Mouse (Mus musculus): ENCODE data around the gene Bax. TPM values are rescaled to one million over a fixed set of nuclear protein-coding genes. Genes with fewer than 3 reads are reported as not detected.
A peak's percentile ranks its signal among the peaks of the same experiment; 100 is the strongest.
"Not testable (repeated sequence)": the region's sequence is repeated elsewhere in the genome, so short reads cannot be mapped to it uniquely, and the experiment has no call there.

The Bax gene
- total RNA-seq, 2 experiments from 2014 or later: 24.7 to 26.7 TPM

GRCm38 (mm10) chr7:45484985-45485384, 18.3 kb upstream of the Bax start:
- intact Hi-C loops (cut with DNase I); DNase-seq (ENCODE audit: low spot score): not testable (repeated sequence)

GRCm38 (mm10) chr7:45482166-45482565, 15.5 kb upstream of the Bax start:
- intact Hi-C loops (cut with DNase I): no loop called here

GRCm38 (mm10) chr7:45481374-45481927, 14.8 kb upstream of the Bax start, which contains the start of gene Tulp2:
Gene Tulp2 (plus strand): TSS chr7:45481877.
- DNase-seq (ENCODE audit: low spot score): no peak
- intact Hi-C loops (cut with DNase I): no loop called here

More at GRCm38 (mm10) chr7:45482166-45482565, 15.5 kb upstream of the Bax start:
- DNase-seq (ENCODE audit: low spot score): no peak

- DNase-seq (ENCODE audit: low spot score); intact Hi-C loops (cut with DNase I): not testable (repeated sequence)
Observed at GRCm38 (mm10) chr7:45480310-45480709, 13.6 kb upstream of the Bax start.

DNA sequence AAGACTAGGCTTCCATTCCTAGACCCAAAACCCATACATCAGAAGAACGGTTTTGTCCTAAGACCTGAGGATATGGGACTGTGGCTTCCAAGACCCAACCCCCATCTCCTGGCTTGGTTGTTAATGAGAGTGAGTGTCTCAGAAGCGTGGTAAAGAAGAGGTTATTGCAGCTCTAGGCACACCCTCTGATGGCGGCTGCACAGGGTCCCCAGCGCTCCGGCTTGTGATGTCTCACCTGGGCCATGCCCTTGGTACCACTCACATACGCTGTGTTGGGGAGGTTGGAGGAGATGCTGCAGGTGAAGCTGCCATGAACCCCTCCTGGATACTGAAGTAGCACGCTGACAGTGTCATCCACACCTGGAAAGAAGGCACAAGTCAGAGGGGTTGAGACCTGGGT, 12.1 kb upstream of the Bax start:
- DNase-seq (ENCODE audit: low spot score): no peak
- intact Hi-C loops (cut with DNase I): loop anchor here (2.0 to 10.0 kb wide), 2 partner anchors 38 to 206 kb away; partner anchors contain the start of gene Ntn5

GRCm38 (mm10) chr7:45477003-45477402, 10.3 kb upstream of the Bax start:
- no peak for DNase-seq (ENCODE audit: low spot score)
- intact Hi-C loops (cut with DNase I): loop anchor here (2.0 to 10.0 kb wide), 2 partner anchors 46 to 208 kb away; partner anchors contain the start of gene Ntn5

DNA sequence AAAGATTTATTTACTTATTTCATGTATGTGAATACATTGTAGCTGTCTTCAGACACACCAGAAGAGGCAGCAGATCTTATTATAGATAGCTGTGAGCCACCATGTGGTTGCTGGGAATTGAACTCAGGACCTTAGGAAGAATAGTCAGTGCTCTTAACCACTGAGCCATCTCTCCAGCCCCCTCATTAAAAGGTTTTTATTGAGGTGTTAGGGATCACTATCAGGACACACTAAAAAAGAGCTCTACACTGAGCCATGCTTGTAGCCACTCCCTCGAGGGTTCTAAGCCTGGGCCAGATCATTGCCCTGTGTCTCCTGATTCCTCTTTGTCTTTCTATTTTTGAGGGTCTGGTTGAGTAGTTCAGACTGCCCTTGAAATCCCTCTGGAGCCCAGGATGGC, 9.8 kb upstream of the Bax start:
- DNase-seq (ENCODE audit: low spot score): no peak
- intact Hi-C loops (cut with DNase I): loop anchor here (2.0 to 10.0 kb wide), 2 partner anchors 46 to 208 kb away; partner anchors contain the start of gene Ntn5

GRCm38 (mm10) chr7:45475291-45475969, 8.7 kb upstream of the Bax start:
- intact Hi-C loops (cut with DNase I): loop anchor here (10.0 kb wide), 1 partner anchor 209 kb away; the partner anchor contains the start of gene Ntn5
- no peak for DNase-seq (ENCODE audit: low spot score)

DNA sequence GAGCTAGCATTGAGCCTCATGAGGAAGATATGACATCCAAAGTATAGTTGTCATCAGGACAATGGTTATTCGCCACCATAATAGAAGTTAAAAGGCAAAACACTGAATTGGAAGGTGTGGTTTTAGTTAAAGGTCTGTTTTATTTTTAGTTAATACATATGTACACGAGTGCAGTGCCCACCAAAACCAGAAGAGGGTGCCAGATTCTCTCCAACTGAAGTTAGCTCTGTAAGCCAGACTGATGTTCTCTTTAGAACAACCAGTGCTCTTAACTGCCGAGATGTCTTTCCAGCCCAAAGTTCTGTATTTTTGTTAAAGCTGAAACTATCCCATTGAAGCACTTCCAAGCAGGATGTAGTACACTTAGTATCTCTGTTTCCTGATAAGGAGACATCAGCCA, 4.2 kb upstream of the Bax start:
- intact Hi-C loops (cut with DNase I): loop anchor here (2.0 to 10.0 kb wide), 2 partner anchors 90 to 214 kb away; partner anchors contain the start of gene Ntn5
- no peak for DNase-seq (ENCODE audit: low spot score)

- intact Hi-C loops (cut with DNase I): no loop called here
- no peak for DNase-seq (ENCODE audit: low spot score)
Observed at GRCm38 (mm10) chr7:45467090-45467670, 482 bp upstream of the Bax start.

GRCm38 (mm10) chr7:45465549-45465948, 1.1 kb downstream of the Bax start:
- intact Hi-C loops (cut with DNase I): no loop called here
- DNase-seq (ENCODE audit: low spot score): no peak

DNA sequence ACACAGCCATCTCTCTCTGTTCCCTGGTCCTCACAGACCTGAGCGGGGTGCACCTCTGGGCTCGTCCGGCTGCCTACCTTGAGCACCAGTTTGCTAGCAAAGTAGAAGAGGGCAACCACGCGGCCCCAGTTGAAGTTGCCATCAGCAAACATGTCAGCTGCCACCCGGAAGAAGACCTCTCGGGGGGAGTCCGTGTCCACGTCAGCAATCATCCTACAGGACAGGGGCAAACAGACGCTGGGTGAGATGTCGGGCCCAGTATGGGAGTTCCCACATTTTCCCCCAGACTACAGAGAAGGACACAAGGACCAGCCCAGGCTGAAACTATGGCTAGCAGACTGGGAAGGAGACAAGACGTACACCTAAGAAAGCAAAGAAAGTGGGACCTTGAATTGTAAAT, 1.6 kb downstream of the Bax start:
- intact Hi-C loops (cut with DNase I): no loop called here

GRCm38 (mm10) chr7:45463987-45464778, 2.5 kb downstream of the Bax start:
- DNase-seq (ENCODE audit: low spot score): no peak
- intact Hi-C loops (cut with DNase I): no loop called here

More for the DNA sequence above, 1.6 kb downstream of the Bax start:
- no peak for DNase-seq (ENCODE audit: low spot score)

DNA sequence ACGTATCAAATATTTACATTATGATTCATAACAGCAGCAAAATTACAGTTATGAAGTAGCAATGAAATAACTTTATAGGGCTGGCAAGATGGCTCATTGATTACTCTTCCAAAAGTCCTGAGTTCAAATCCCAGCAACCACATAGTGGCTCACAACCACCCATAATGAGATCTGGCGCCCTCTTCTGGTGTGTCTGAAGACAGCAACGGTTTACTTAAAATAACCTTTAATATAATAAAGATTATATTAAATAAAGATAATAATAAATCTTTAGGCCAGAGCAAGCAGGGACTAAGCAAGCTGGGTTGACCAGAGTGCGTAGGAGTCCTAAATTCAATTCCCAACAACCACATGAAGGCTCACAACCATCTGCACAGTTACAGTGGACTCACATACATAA, 3.8 kb downstream of the Bax start:
- intact Hi-C loops (cut with DNase I); DNase-seq (ENCODE audit: low spot score): not testable (repeated sequence)

DNA sequence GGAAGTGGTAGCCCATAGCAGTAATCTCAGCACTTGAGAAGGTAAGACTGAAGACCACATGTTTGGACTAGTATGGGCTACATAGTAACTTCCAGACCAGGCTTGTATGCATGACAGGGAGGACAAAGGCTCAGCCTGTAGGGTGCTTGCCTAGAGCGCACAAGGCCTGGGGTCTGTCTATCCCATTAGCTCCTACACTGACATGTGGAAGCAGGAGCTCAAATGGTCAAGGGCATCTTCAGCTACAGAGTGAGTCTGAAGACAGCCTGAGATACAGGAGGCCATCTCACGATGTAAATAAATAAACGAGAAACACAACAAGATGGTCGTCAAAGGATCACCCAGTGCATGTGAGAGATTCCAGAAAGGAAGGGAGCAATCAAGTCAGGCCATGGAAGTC, 4.4 kb downstream of the Bax start:
- intact Hi-C loops (cut with DNase I): no loop called here
- no peak for DNase-seq (ENCODE audit: low spot score)

DNA sequence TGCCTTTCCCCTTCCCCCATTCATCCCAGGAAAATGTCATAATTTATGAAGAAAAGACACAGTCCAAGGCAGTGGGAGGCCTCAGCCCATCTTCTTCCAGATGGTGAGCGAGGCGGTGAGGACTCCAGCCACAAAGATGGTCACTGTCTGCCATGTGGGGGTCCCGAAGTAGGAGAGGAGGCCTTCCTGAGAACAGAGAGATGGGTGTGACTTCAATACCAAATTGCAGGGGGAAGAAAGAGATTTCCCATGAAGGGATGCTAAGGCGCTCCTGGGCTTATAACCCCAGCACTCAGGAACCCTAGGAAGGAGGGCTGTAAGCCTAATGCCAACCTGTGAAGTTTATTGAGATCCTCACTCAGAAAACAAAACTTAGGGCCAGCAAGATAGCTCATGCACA, 4.9 kb downstream of the Bax start:
- no peak for DNase-seq (ENCODE audit: low spot score)
- intact Hi-C loops (cut with DNase I): no loop called here

DNA sequence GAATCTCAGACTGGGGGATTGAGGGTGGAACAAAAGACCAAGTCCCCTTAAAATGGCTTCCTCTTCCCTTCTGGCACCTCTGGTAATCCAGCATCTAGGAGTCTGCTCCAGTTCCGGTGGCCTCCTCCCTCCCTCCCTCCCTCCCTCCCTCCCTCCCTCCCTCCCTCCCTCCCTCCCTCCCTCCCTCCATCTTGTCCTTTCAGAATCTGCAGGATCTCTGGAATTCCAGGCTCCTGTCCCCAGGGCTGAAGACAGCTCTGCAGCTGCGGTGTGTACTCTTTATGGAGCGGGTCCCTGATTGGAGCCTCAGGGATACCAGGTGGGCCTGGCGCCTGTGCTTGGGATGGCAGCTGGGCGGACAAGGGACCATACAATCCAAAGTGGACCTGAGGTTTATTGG, 5.4 kb downstream of the Bax start:
- no peak for DNase-seq (ENCODE audit: low spot score)

DNA sequence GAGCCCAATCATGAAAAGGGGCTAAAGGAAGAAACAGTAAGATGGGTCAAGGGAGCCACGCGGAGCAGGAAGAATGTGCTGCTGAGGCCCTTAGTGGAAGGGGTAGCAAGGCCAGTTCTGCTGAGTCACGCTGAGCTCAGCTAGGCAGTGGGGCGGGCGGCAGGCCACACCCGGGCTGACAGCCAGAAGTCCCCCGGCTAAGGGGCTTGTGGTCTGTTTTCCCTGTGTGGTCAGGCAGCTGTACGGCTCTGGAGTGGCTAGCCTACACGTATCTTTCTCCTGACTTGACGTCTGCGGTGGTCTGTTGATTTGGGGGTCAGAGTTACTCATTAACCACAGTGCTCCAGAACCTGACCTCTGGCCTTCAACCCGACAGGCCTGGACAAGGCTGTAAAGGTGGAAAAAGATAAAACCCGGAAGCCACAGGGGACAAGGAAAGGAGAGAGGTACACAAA, 5.8 kb downstream of the Bax start:
- no peak for DNase-seq (ENCODE audit: low spot score)
- intact Hi-C loops (cut with DNase I): no loop called here

More for the DNA sequence above, 5.4 kb downstream of the Bax start:
- intact Hi-C loops (cut with DNase I): no loop called here

- intact Hi-C loops (cut with DNase I): no loop called here
- no peak for DNase-seq (ENCODE audit: low spot score)
Observed at GRCm38 (mm10) chr7:45460377-45460776, 6.3 kb downstream of the Bax start.

- DNase-seq (ENCODE audit: low spot score): peak; percentile 97
- intact Hi-C loops (cut with DNase I): not testable (repeated sequence)
Observed at GRCm38 (mm10) chr7:45459564-45460140, 7.0 kb downstream of the Bax start, which contains the start of gene Ftl1. Gene Ftl1 (minus strand): TSS chr7:45459884.

Measured in heart, postnatal 25 days (tissue).